ENCODE assay signal across 14 mouse cellular contexts in the genomic region with DNA sequence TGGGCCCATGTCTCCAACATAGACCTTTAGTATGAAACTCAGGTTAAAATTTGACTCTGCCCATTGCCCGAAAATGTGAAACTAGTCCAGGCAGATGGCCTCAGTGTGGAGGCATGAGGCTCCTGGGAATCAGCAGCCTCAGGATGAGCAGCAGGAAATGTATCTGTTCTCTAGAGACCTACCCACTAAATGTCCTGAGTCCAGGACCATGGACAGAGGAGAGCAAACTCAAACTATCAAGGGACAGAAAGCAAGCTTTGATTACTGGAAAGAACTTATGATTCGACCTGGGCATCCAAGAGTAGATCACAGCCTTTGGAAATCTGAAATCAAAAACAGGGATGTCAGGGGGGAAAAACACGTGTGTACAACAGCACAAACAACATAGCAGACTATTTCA.
DNase-seq lines count a peak whose midpoint lies in the region; ATAC-seq lines count a peak whose summit lies in the region.
"Had no signal": no experiment of that assay in that cellular context is flagged by ENCODE, and none has a peak within 500 bp of the region (broad histone marks: within the 10 kb centered on the region; RNA-seq: fewer than 3 reads in every experiment).

No protein-coding gene starts in this region.

- no peaks in the 10 kb centered on the region for H3K4me1 ChIP-seq in hindbrain, embryonic 11.5 days (replicated peaks; ENCODE audit: control insufficient read depth, insufficient read depth, low read length)
- peaks cover 4% of the 10 kb centered on the region for H3K4me1 ChIP-seq in hindbrain, embryonic 16.5 days (ENCODE audit: control insufficient read depth, insufficient read depth, low read depth, low read length)
- no peaks in the 10 kb centered on the region for H3K4me1 ChIP-seq in embryonic facial prominence, embryonic 11.5 days (ENCODE audit: control insufficient read depth, insufficient read depth, low read length)
- H3K4me1 ChIP-seq in neural tube, embryonic 15.5 days, result peaks cover 3% of the 10 kb centered on the region; the same call in 1 of the 2 replicates
- H3K4me1 ChIP-seq: liver, embryonic 15.5 days had no signal

- no peaks in the 10 kb centered on the region for H3K27me3 ChIP-seq in hindbrain, embryonic 11.5 days (ENCODE audit: control insufficient read depth, insufficient read depth, low read length)
- no peaks in the 10 kb centered on the region for H3K27me3 ChIP-seq in hindbrain, embryonic 16.5 days (replicated peaks; ENCODE audit: control insufficient read depth, insufficient read depth, low read length)
- no peaks in the 10 kb centered on the region for H3K27me3 ChIP-seq in embryonic facial prominence, embryonic 11.5 days (ENCODE audit: control insufficient read depth, insufficient read depth, low read length)
- H3K27me3 ChIP-seq in neural tube, embryonic 15.5 days (replicated peaks), result no peaks in the 10 kb centered on the region
- H3K27me3 ChIP-seq: liver, embryonic 15.5 days; stomach, embryonic 15.5 days had no signal

- H3K4me3 ChIP-seq in hindbrain, embryonic 11.5 days (ENCODE audit: low read depth, low read length), result no peak overlapping the region
- H3K4me3 ChIP-seq in hindbrain, embryonic 16.5 days (ENCODE audit: low read length), result no peak overlapping the region
- H3K4me3 ChIP-seq in embryonic facial prominence, embryonic 11.5 days (ENCODE audit: low read depth, low read length), result no peak overlapping the region
- H3K4me3 ChIP-seq in neural tube, embryonic 15.5 days (replicated peaks), result no peak overlapping the region
- H3K4me3 ChIP-seq: hindbrain, embryonic 10.5 days; liver, embryonic 15.5 days; stomach, embryonic 15.5 days had no signal

- 63% methylated on average over 3 of the region's 3 CpGs for WGBS in hindbrain, embryonic 11.5 days
- WGBS in hindbrain, embryonic 16.5 days, result 66% methylated on average over 3 of the region's 3 CpGs
- WGBS in embryonic facial prominence, embryonic 11.5 days, result 60% methylated on average over 3 of the region's 3 CpGs
- WGBS in neural tube, embryonic 15.5 days, result 63% methylated on average over 3 of the region's 3 CpGs

- H3K27ac ChIP-seq in hindbrain, embryonic 11.5 days (ENCODE audit: low read depth, low read length), result no peak overlapping the region
- H3K27ac ChIP-seq in hindbrain, embryonic 16.5 days (ENCODE audit: low read depth, low read length), result no peak overlapping the region
- no peak overlapping the region for H3K27ac ChIP-seq in embryonic facial prominence, embryonic 11.5 days (replicated peaks; ENCODE audit: low read depth, low read length)
- no peak overlapping the region for H3K27ac ChIP-seq in neural tube, embryonic 15.5 days (replicated peaks)
- H3K27ac ChIP-seq: hindbrain, embryonic 10.5 days; liver, embryonic 15.5 days; stomach, embryonic 15.5 days had no signal

- H3K9me3 ChIP-seq in hindbrain, embryonic 11.5 days (ENCODE audit: control insufficient read depth, low read length), result no peaks in the 10 kb centered on the region
- no peaks in the 10 kb centered on the region for H3K9me3 ChIP-seq in hindbrain, embryonic 16.5 days (ENCODE audit: control insufficient read depth, low read length)
- no peaks in the 10 kb centered on the region for H3K9me3 ChIP-seq in embryonic facial prominence, embryonic 11.5 days (replicated peaks; ENCODE audit: control insufficient read depth, low read length)
- no peaks in the 10 kb centered on the region for H3K9me3 ChIP-seq in neural tube, embryonic 15.5 days (replicated peaks)
- H3K9me3 ChIP-seq: hindbrain, embryonic 10.5 days; liver, embryonic 15.5 days; stomach, embryonic 15.5 days had no signal

- no peaks in the 10 kb centered on the region for H3K36me3 ChIP-seq in hindbrain, embryonic 11.5 days (ENCODE audit: control insufficient read depth, insufficient read depth, low read length)
- no peaks in the 10 kb centered on the region for H3K36me3 ChIP-seq in hindbrain, embryonic 16.5 days (ENCODE audit: control insufficient read depth, insufficient read depth, low read length)
- H3K36me3 ChIP-seq in embryonic facial prominence, embryonic 11.5 days (replicated peaks; ENCODE audit: control insufficient read depth, insufficient read depth, low read depth, low read length), result no peaks in the 10 kb centered on the region
- H3K36me3 ChIP-seq in neural tube, embryonic 15.5 days, result no peaks in the 10 kb centered on the region
- H3K36me3 ChIP-seq: hindbrain, embryonic 10.5 days; liver, embryonic 15.5 days; stomach, embryonic 15.5 days had no signal

- H3K9ac ChIP-seq in hindbrain, embryonic 11.5 days (ENCODE audit: low read depth, low read length), result no peak overlapping the region
- no peak overlapping the region for H3K9ac ChIP-seq in hindbrain, embryonic 16.5 days (ENCODE audit: low read depth, low read length)
- H3K9ac ChIP-seq in embryonic facial prominence, embryonic 11.5 days (replicated peaks; ENCODE audit: low read length), result no peak overlapping the region
- H3K9ac ChIP-seq in neural tube, embryonic 15.5 days (replicated peaks), result no peak overlapping the region
- H3K9ac ChIP-seq: liver, embryonic 15.5 days; stomach, embryonic 15.5 days had no signal

- DNase-seq in hindbrain, embryonic 11.5 days (ENCODE audit: low spot score), result peak; percentile 13
- peak; percentile 16 for DNase-seq in ovary, postnatal 14 days (ENCODE audit: low spot score)
- DNase-seq in ovary, adult 18-20 months (ENCODE audit: low spot score), result no peak
- DNase-seq in embryonic facial prominence, embryonic 11.5 days (ENCODE audit: low spot score), result peak; percentile 60
- DNase-seq in cerebellum, adult 18-20 months, result no peak
- DNase-seq in spleen, postnatal 14 days (ENCODE audit: low spot score in 2 of 2), result no peak
- DNase-seq: adrenal gland, postnatal 25 days; cerebellum, adult 8-10 months; gastrocnemius, postnatal 25 days had no signal

- no peak for ATAC-seq in hindbrain, embryonic 11.5 days (ENCODE audit: low FRiP score)
- ATAC-seq in hindbrain, embryonic 16.5 days, result no peak
- no peak for ATAC-seq in embryonic facial prominence, embryonic 11.5 days (replicated peaks; ENCODE audit: insufficient number of reproducible peaks, low FRiP score, low TSS enrichment, low read depth)
- ATAC-seq in neural tube, embryonic 15.5 days (ENCODE audit: low FRiP score), result no peak

- no peak overlapping the region for H3K4me2 ChIP-seq in hindbrain, embryonic 11.5 days (replicated peaks; ENCODE audit: low read depth, low read length)
- no peak overlapping the region for H3K4me2 ChIP-seq in hindbrain, embryonic 16.5 days (ENCODE audit: low read length)
- H3K4me2 ChIP-seq in embryonic facial prominence, embryonic 11.5 days (ENCODE audit: low read depth, low read length), result no peak overlapping the region
- H3K4me2 ChIP-seq in neural tube, embryonic 15.5 days, result no peak overlapping the region
- H3K4me2 ChIP-seq: liver, embryonic 15.5 days; stomach, embryonic 15.5 days had no signal

Comparison
In these comparisons a context has a peak if more than half of its experiments do, and no peak if none do; other contexts are left out.
1. DNase-seq: peak in hindbrain, embryonic 11.5 days (single experiment), ovary, postnatal 14 days (single experiment) and embryonic facial prominence, embryonic 11.5 days (single experiment); none in ovary, adult 18-20 months (single experiment), cerebellum, adult 18-20 months (0 of 2) and spleen, postnatal 14 days (0 of 2).